In the genomic region with DNA sequence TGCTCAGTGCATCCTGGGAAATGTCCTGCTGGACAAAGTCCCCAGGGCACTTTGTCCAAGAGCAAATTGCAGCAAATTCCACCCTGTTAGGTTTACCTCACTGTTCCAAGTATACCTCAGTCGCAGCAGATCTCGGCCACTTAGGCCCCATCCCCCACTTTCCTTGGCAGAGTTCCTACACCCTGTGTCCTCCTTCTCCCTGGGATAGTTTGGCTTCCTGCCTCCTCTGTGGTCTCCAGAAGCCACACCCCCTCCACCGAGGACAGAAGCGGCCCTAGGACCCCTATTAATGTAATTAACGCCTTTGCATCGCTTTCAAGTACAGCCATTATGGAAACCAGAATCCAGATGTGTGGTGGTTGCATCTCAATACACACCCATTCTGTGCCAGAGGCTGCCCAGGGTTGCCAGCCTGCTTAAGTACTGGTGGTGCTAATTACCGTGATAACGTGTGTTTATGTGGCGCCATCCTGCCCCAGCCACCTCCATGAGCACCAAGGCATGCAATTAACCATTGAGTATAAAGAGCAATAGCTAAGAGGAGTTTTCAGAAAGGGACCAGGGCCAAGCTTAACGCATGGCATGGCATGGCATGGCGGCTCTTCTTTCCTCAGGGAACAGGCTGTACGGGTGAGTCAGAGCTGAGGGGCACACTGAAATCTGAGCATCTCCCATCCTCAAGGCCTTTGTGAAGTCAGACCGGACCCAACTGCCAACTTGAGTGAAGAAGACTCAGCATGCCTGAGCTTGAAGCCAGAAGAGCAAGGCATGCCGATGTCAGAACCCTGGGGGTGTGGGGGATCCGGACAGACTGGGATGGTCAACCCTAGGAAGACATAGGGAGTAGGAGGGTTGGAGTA, we compare ENCODE assay signal across 9 mouse cellular contexts.
A peak's percentile ranks its signal among the peaks of the same experiment; 100 is the strongest.
DNase-seq lines count a peak whose midpoint lies in the region; ATAC-seq lines count a peak whose summit lies in the region.
"Had no signal": no experiment of that assay in that cellular context is flagged by ENCODE, and none has a peak within 500 bp of the region (broad histone marks: within the 10 kb centered on the region; RNA-seq: fewer than 3 reads in every experiment).

No protein-coding gene starts in this region.

- 62% methylated on average over 15 of the region's 15 CpGs for WGBS in heart, embryonic 14.5 days

- peaks cover 9 to 17% of the 10 kb centered on the region in 2 experiments for H3K4me1 ChIP-seq in heart, embryonic 14.5 days (ENCODE audit: control insufficient read depth in 2 of 2, insufficient read depth in 2 of 2, low read length in 2 of 2)

- H3K4me2 ChIP-seq in heart, embryonic 14.5 days (ENCODE audit: low read length), result no peak overlapping the region
- H3K4me2 ChIP-seq: midbrain, embryonic 12.5 days had no signal

- intact Hi-C loops in heart, postnatal 14 days (cut with DNase I), result no loop called here

- no peak overlapping the region for H3K4me3 ChIP-seq in heart, embryonic 14.5 days (ENCODE audit: control insufficient read depth in 1 of 2, insufficient read depth in 1 of 2, low read depth in 1 of 2, low read length in 2 of 2)
- H3K4me3 ChIP-seq: midbrain, embryonic 12.5 days had no signal

- no peak; the same call in 1 of the 2 replicates for ATAC-seq in heart, embryonic 14.5 days (ENCODE audit: insufficient number of reproducible peaks, insufficient read depth, low FRiP score, low read depth)

- no peaks in the 10 kb centered on the region for H3K9me3 ChIP-seq in heart, embryonic 14.5 days (ENCODE audit: control insufficient read depth, low read length)
- H3K9me3 ChIP-seq: midbrain, embryonic 12.5 days had no signal

- H3K9ac ChIP-seq in heart, embryonic 14.5 days (ENCODE audit: low read length), result no peak overlapping the region
- H3K9ac ChIP-seq: midbrain, embryonic 12.5 days had no signal

- no peak for DNase-seq in heart, postnatal 14 days
- peak; percentile 40 for DNase-seq in ovary, postnatal 36 days (ENCODE audit: low spot score)
- no peak for DNase-seq in ovary, postnatal 14 days (ENCODE audit: low spot score)
- peak; percentile 80 for DNase-seq in kidney, postnatal 14 days
- peak; percentile 16 for DNase-seq in testis, postnatal 14 days (ENCODE audit: low spot score)
- DNase-seq in natural killer cell, adult 2 months (ENCODE audit: low spot score in 2 of 2), result no peak
- no peak for DNase-seq in cerebellum, adult 11-12 months

- no peaks in the 10 kb centered on the region for H3K27me3 ChIP-seq in heart, embryonic 14.5 days (ENCODE audit: control insufficient read depth, insufficient read depth, low read length)
- H3K27me3 ChIP-seq: midbrain, embryonic 12.5 days had no signal

- peak overlapping the region; percentile 68 to 79; a peak in 3 of 4 replicates for H3K27ac ChIP-seq in heart, embryonic 14.5 days (replicated peaks in 1 of 2; ENCODE audit: control insufficient read depth in 1 of 2, insufficient read depth in 1 of 2, low read depth in 2 of 2, low read length in 2 of 2)
- H3K27ac ChIP-seq: midbrain, embryonic 12.5 days had no signal

- no peaks in the 10 kb centered on the region for H3K36me3 ChIP-seq in heart, embryonic 14.5 days (ENCODE audit: control insufficient read depth, insufficient read depth, low read length)
- H3K36me3 ChIP-seq: midbrain, embryonic 12.5 days had no signal

Comparison
In these comparisons a context has a peak if more than half of its experiments do, and no peak if none do; other contexts are left out.
1. DNase-seq: peak in ovary, postnatal 36 days (single experiment), kidney, postnatal 14 days (single experiment) and testis, postnatal 14 days (single experiment); none in heart, postnatal 14 days (0 of 2), ovary, postnatal 14 days (single experiment), natural killer cell, adult 2 months (0 of 2) and cerebellum, adult 11-12 months (single experiment).